Mouse (Mus musculus) CH12.LX (cell line): ENCODE measurements around the gene Coch.

Experiments
- CTCF ChIP-seq, 2 experiments: IDR thresholded peaks in 1 of 2; conservative IDR thresholded peaks in 1 of 2; 2 replicates each; pipeline ENCODE4 v1.5.1; 2011 to 2012; ENCODE audit warnings: low read depth in 2 of 2, low read length in 2 of 2, improper control_type of control experiment in 1 of 2, inconsistent platforms in 1 of 2, mild to moderate bottlenecking in 1 of 2, moderate library complexity in 1 of 2
- EP300 ChIP-seq: IDR thresholded peaks from 2 replicates; pipeline ENCODE4 v1.6.1; 2011; ENCODE audit warnings: low read length, improper control_type of control experiment
- KAT2A ChIP-seq: IDR thresholded peaks from 2 replicates; pipeline ENCODE4 v1.6.1; 2012; ENCODE audit warnings: low read length, improper control_type of control experiment, inconsistent platforms; ENCODE audit not compliant: insufficient replicate concordance
- MXI1 ChIP-seq: IDR thresholded peaks from 2 replicates; pipeline ENCODE4 v1.6.1; 2011; ENCODE audit warnings: mild to moderate bottlenecking, low read depth, low read length, improper control_type of control experiment
- POLR2A ChIP-seq: IDR thresholded peaks from 2 replicates; pipeline ENCODE4 v1.6.1; 2011; ENCODE audit warnings: low read depth, mild to moderate bottlenecking, improper control_type of control experiment, low read length
- POLR2AphosphoS2 ChIP-seq: IDR thresholded peaks from 2 replicates; pipeline ENCODE4 v1.6.1; 2011; ENCODE audit warnings: low read depth, low read length, improper control_type of control experiment
- SMC3 ChIP-seq: IDR thresholded peaks from 2 replicates; pipeline ENCODE4 v1.6.1; 2011; ENCODE audit warnings: low read depth, low read length, improper control_type of control experiment
- USF1 ChIP-seq: IDR thresholded peaks from 2 replicates; pipeline ENCODE4 v1.6.1; 2014; ENCODE audit warnings: low read depth, mild to moderate bottlenecking, inconsistent platforms, low read length, improper control_type of control experiment
- USF2 ChIP-seq: conservative IDR thresholded peaks from 2 replicates; pipeline ENCODE4 v1.6.1; 2011; ENCODE audit warnings: low read depth, low read length, improper control_type of control experiment
- ZC3H11A ChIP-seq: IDR thresholded peaks from 2 replicates; pipeline ENCODE4 v1.6.1; 2012; ENCODE audit warnings: low read depth, mild to moderate bottlenecking, inconsistent platforms, low read length, improper control_type of control experiment

- no peak for TF ChIP-seq MXI1
- TF ChIP-seq SMC3, result no peak; the same call in 1 of the 2 replicates
- TF ChIP-seq POLR2A, result no peak
- TF ChIP-seq USF1, result no peak
- TF ChIP-seq EP300, result no peak
- TF ChIP-seq USF2, result no peak
- no peak for TF ChIP-seq KAT2A
- TF ChIP-seq CTCF (conservative IDR thresholded peaks at IDR 0.05 in 1 of 2, IDR thresholded peaks at IDR 0.05 in 1 of 2; ENCODE audit: low read depth in 2 of 2, low read length in 2 of 2), result peak in 1 of 2 experiments; percentile 40; a peak in 2 of 4 replicates
- TF ChIP-seq POLR2AphosphoS2, result no peak
- TF ChIP-seq ZC3H11A, result no peak
Observed at GRCm38 (mm10) chr12:51569944-51570343, 23.2 kb upstream of the Coch start.
